Mouse (Mus musculus) heart, embryonic 11.5 days (tissue): Measurements from ENCODE around the gene Pde4d. TPM values are rescaled to one million over a fixed set of nuclear protein-coding genes. Genes with fewer than 3 reads are reported as not detected.

Source experiments
- ATAC-seq: fragments of 200-750 bp; cut with Nextera tagmentation; replicated peaks from 2 replicates; pipeline ENCODE4 v1.8.0; 2017; ENCODE audit warnings: moderate library complexity; ENCODE audit not compliant: insufficient number of reproducible peaks, low FRiP score, low TSS enrichment
- H3K27ac ChIP-seq: fragments of 300-500 bp; sonication (generic); 2 replicates; pipeline ENCODE4 v1.5.1; 2014; ENCODE audit warnings: mild to moderate bottlenecking, low read depth, low read length
- H3K27me3 ChIP-seq: fragments of 300-500 bp; sonication (generic); 2 replicates; pipeline ENCODE4 v1.6.1; 2014; ENCODE audit warnings: mild to moderate bottlenecking, low read length, mixed read lengths; ENCODE audit not compliant: control insufficient read depth, insufficient read depth
- H3K36me3 ChIP-seq: fragments of 300-500 bp; sonication (generic); 2 replicates; pipeline ENCODE4 v1.6.1; 2014; ENCODE audit warnings: mild to moderate bottlenecking, low read length, moderate library complexity, mixed read lengths; ENCODE audit not compliant: control insufficient read depth, insufficient read depth
- H3K4me1 ChIP-seq: fragments of 300-500 bp; sonication (generic); 2 replicates; pipeline ENCODE4 v1.6.1; 2014; ENCODE audit warnings: low read length; ENCODE audit not compliant: control insufficient read depth, insufficient read depth
- H3K4me2 ChIP-seq: fragments of 300-500 bp; sonication (generic); 2 replicates; pipeline ENCODE4 v1.6.1; 2014; ENCODE audit warnings: mild to moderate bottlenecking, moderate library complexity
- H3K4me3 ChIP-seq: fragments of 300-500 bp; sonication (generic); 2 replicates; pipeline ENCODE4 v1.5.1; 2014; ENCODE audit warnings: low read depth, low read length
- H3K9ac ChIP-seq: fragments of 300-500 bp; sonication (generic); 2 replicates; pipeline ENCODE4 v1.6.1; 2014; ENCODE audit warnings: mild to moderate bottlenecking, low read depth, low read length, moderate library complexity
- H3K9me3 ChIP-seq: fragments of 300-500 bp; sonication (generic); replicated peaks from 2 replicates; pipeline ENCODE4 v1.6.1; 2016; ENCODE audit warnings: low read length; ENCODE audit not compliant: control insufficient read depth
- whole genome bisulfite sequencing: fragments of 180-500 bp; shearing (Covaris S2); extraction: QIAGEN DNeasy Blood & Tissue Kit; methylation state at CpG from one replicate; pipeline ENCODE4 v1.1.7; 2014; ENCODE audit not compliant: insufficient replicate concordance; 5-methylcytosine and 5-hydroxymethylcytosine counted together
- polyA plus RNA-seq: library from polyadenylated mRNA; unstranded; fragments of >200 nt; fragmentation: Nextera tagmentation; extraction: Ambion mirVana; gene quantifications from 2 replicates; pipeline ENCODE4 v1.2.1, GENCODE M21; 2014

The Pde4d gene
- polyA plus RNA-seq, 1 experiment from 2014 or later, result 27.8 TPM

DNA sequence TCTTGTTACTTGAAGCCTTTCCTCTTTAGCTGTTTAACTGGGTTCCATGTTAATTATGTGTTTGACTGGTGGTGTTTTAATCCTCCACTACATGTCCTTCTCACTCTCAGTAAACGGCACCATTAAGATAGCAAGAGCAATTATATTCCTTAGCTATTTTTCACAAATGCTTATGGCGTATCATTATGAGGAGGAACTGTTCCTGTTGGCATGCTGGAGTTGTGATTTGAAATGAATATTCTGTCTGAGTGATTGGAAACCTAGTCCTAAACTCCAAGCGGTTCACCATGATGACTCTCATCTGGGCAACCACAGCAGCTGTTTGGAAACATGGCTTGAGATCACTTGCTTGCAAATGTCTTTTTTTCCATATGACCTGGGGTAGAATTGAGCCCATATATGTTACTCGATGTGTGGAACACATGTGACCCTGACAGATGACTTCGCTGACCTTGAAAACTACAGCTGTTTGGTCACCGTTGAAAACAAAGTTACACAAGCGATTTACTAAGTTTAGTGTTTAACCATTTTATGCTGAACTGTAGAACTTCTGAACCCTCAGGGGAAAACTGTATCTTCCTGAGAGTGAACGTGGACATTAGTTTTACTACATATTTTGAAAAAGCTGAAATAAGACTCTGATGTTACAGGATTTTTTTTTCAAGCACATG is 1340.4 kb downstream of the Pde4d start:
- Histone ChIP-seq H3K4me2 (no peak overlapping the region), H3K9ac (no peak overlapping the region), H3K27me3 (no peaks in the 10 kb centered on the region), H3K4me1 (peaks cover 3% of the 10 kb centered on the region; the same call in 1 of the 2 replicates), H3K27ac (no peak overlapping the region), H3K9me3 (no peaks in the 10 kb centered on the region), H3K4me3 (no peak overlapping the region), H3K36me3 (no peaks in the 10 kb centered on the region)
- no peak for ATAC-seq
- whole genome bisulfite sequencing, result 92% methylated on average over 8 of the region's 8 CpGs

DNA sequence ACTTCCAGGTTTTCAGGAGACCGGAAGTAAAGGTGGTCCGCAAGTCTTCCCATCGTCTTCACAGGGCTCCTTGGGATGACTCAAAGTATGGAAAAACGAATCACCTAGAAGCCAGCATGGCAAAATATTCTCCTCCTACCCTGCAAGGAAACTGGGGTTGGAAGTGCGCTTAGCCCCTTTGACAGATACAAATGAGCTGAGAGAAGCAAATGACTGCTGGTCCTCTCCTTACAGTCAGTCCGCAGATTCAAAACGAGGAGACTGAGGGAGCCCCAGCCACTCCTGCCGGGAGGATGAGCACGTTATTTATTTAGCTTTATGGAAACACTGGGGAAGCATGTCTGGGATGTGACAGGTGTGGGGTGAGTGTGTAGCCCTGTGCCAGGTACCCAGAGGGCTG is 1344.2 kb downstream of the Pde4d start:
- Histone ChIP-seq H3K4me2 (no peak overlapping the region), H3K9ac (no peak overlapping the region), H3K9me3 (no peaks in the 10 kb centered on the region), H3K36me3 (no peaks in the 10 kb centered on the region), H3K27me3 (no peaks in the 10 kb centered on the region), H3K4me3 (no peak overlapping the region), H3K4me1 (peaks cover 3% of the 10 kb centered on the region; the same call in 1 of the 2 replicates), H3K27ac (no peak overlapping the region)
- WGBS, result 66% methylated on average over 9 of the region's 9 CpGs
- ATAC-seq, result no peak

DNA sequence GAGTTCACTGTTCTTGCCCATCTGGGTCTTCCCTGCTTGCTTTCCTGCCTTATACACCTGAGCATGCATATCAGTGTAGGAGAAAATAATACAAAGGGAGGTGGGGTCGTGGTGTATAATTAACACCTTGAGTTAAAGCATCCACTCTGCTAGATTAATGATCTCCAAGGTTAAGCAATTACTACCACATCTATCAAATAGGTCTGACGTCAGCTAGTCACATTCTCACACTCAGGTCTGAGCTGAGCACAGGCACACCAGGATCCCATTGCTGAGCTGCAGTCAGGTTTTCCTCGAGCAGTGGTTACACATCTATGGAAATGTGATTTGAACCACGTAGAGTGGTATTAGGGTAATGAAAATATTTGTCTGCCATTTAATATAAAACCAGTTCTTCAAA is 1348.9 kb downstream of the Pde4d start:
- Histone ChIP-seq H3K4me2 (no peak overlapping the region), H3K36me3 (no peaks in the 10 kb centered on the region), H3K27ac (no peak overlapping the region), H3K27me3 (no peaks in the 10 kb centered on the region), H3K4me1 (no peaks in the 10 kb centered on the region), H3K4me3 (no peak overlapping the region), H3K9ac (no peak overlapping the region), H3K9me3 (no peaks in the 10 kb centered on the region)
- 74% methylated on average over 4 of the region's 4 CpGs for WGBS
- ATAC-seq, result no peak

DNA sequence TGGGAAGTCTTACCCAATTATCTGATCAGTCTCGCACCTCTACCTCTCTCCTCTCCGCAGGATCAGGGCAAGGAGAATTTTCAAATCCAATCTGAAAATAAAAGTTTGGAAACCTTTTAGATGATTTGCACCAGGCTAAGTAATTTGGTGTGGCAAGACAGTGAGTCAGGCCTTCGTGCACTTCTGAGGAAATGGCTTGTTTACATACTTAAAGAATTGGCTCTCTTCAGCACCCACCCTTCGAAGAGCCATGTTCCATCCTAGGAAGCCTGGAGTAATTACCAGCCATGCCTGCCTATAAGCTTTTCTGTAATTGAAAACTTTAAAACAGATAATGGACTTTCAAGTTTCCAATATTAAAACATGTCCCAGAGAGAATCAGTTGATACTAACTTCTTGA is 1352.5 kb downstream of the Pde4d start:
- Histone ChIP-seq H3K9me3 (no peaks in the 10 kb centered on the region), H3K27me3 (no peaks in the 10 kb centered on the region), H3K4me3 (no peak overlapping the region), H3K4me1 (peaks cover 3% of the 10 kb centered on the region), H3K9ac (no peak overlapping the region), H3K27ac (no peak overlapping the region), H3K36me3 (no peaks in the 10 kb centered on the region), H3K4me2 (no peak overlapping the region)
- ATAC-seq, result no peak
- WGBS, result 45% methylated on average over 4 of the region's 4 CpGs

DNA sequence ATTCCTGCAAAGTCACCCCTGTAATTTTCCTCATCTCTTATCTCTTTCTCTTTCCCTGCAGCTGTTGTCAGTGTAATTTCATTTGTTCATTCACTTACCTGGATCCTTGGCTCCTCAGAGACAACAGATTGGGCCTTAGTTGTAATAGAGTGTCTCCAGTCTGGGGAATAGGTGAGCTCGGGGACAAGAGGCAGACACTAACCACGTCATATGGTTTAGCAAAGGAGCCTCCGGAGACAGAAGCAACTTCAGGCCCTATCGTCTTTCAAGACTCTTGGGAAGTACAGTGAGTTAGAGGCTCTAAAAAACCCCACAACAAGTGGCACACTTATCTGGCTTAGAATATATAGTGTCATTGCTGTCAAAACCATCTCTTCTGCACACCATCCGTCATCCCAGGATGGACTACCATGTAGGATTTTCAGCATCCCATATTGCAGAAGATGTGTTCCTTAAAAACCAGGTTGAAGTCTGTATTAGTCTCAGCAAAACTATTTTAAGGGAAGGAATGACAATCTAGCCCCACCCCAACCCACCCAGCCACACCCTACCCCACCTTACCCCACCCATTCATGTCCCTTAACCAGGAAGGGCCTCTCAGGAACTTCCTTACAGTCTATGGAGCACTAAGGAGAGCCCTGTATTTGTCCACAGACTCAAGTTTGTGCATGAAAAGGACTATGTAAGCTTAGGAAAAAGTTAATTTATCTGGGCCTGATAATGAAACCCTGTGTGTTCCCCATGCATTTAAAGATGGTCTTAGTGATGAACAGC is 1356.6 kb downstream of the Pde4d start:
- no peaks in the 10 kb centered on the region for H3K27me3 ChIP-seq
- no peak overlapping the region for H3K4me3 ChIP-seq
- no peak overlapping the region for H3K9ac ChIP-seq
- H3K4me2 ChIP-seq, result no peak overlapping the region
- whole genome bisulfite sequencing, result 82% methylated on average over 5 of the region's 5 CpGs
- no peak overlapping the region for H3K27ac ChIP-seq
- no peaks in the 10 kb centered on the region for H3K36me3 ChIP-seq
- no peaks in the 10 kb centered on the region for H3K9me3 ChIP-seq
- no peak for ATAC-seq
- H3K4me1 ChIP-seq, result peaks cover 9% of the 10 kb centered on the region

DNA sequence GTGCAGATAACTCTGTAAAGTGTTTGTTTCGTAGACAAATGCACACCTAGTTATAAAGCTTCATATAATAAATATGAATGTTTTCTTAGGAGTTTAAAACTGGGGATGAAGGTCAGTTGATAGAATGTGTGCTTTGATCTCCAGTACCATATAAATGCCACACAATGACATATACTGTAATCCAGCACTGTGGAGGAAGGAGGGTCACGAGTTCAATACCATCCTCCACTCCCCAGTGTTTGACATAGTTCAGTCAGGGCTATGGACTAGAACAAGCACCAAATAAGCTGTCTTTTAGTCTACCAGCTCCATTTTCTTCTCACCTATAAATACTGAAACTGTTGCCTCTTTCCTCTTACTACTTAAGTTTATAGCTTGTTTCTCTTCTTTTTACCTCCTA is 1357.3 kb downstream of the Pde4d start:
- H3K27ac ChIP-seq, result no peak overlapping the region
- H3K27me3 ChIP-seq, result no peaks in the 10 kb centered on the region
- WGBS, result 83% methylated on average over 2 of the region's 2 CpGs
- H3K4me3 ChIP-seq, result no peak overlapping the region
- H3K4me1 ChIP-seq, result peaks cover 9% of the 10 kb centered on the region
- ATAC-seq, result no peak
- H3K36me3 ChIP-seq, result no peaks in the 10 kb centered on the region
- H3K4me2 ChIP-seq, result no peak overlapping the region
- H3K9ac ChIP-seq, result no peak overlapping the region
- H3K9me3 ChIP-seq, result no peaks in the 10 kb centered on the region

DNA sequence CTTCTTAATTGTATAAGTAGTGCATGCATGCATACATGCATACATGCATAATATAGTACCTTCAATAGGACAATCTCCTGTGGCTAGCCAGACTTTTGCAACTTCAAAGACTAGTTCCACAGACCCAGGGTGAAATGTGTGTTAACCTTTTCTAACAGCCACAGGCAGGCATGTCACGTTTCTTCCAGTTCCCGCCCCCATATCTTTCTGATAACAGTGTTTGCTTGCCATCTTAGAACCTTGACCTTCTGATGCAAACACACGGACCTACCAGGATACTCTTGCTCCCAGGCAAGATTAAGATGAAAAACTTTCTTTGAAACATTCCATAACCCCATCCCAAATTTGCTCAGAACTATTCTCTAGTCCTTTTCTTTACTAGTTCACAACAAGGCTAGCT is 1357.7 kb downstream of the Pde4d start:
- ATAC-seq, result no peak

DNA sequence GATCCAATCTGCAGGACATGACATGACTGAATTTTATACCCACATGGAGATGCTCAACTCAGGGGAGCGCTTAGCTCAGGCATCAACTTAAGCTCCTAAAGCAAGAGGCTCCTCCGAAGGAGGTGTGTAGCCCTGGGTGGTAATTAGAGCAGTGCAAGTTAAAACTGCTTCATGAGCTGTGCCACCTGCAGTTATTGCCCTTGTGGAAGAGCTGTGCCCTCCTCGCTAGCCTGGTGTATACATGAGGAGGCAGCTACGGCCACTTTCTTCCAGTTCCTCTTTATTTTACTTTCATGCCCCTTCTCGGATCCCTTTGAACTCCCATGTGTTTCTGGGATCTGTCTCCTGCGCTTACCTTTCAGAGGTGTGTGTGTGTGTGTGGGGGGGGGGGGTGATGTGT is 1358.3 kb downstream of the Pde4d start:
- ATAC-seq, result no peak
- 69% methylated on average over 6 of the region's 6 CpGs for WGBS
- Histone ChIP-seq H3K36me3 (no peaks in the 10 kb centered on the region), H3K27ac (no peak overlapping the region), H3K9me3 (no peaks in the 10 kb centered on the region), H3K27me3 (no peaks in the 10 kb centered on the region), H3K4me1 (peaks cover 9% of the 10 kb centered on the region), H3K4me3 (no peak overlapping the region), H3K9ac (no peak overlapping the region), H3K4me2 (no peak overlapping the region)

More for the DNA sequence above, 1357.7 kb downstream of the Pde4d start:
- Histone ChIP-seq H3K27ac (no peak overlapping the region), H3K27me3 (no peaks in the 10 kb centered on the region), H3K4me1 (peaks cover 9% of the 10 kb centered on the region), H3K36me3 (no peaks in the 10 kb centered on the region), H3K4me3 (no peak overlapping the region), H3K9ac (no peak overlapping the region), H3K4me2 (no peak overlapping the region), H3K9me3 (no peaks in the 10 kb centered on the region)
- 11% methylated on average over 3 of the region's 3 CpGs for WGBS

DNA sequence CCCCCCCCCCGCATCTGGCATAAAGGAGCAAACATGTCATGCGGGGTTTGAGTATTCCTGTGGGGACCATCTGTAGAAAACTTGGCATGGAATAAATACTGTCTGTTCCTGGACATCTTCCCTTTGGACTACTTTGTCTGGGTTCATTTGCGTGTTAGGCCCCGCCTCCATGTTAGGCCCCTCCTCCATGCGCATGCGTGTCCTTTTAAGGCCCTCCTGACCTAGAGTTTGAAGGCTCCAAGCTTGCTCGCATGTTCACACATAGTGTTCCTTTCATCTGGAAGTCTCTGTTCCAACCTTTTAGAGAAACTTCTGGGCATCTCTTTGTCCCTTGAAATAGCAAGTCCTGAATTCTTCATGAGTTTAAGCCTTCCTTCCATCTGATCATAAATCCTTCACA is 1359.2 kb downstream of the Pde4d start:
- Histone ChIP-seq H3K4me1 (peaks cover 9% of the 10 kb centered on the region), H3K27ac (no peak overlapping the region), H3K9me3 (no peaks in the 10 kb centered on the region), H3K4me2 (no peak overlapping the region), H3K9ac (no peak overlapping the region), H3K4me3 (no peak overlapping the region), H3K36me3 (no peaks in the 10 kb centered on the region), H3K27me3 (no peaks in the 10 kb centered on the region)
- 84% methylated on average over 6 of the region's 7 CpGs for WGBS
- ATAC-seq, result no peak
